Mouse (Mus musculus) kidney, postnatal 14 days (tissue): Measurements from ENCODE around the gene Ptger3.

Experiments used
- DNase-seq: peaks from one replicate; pipeline ENCODE4 v3.0.0; 2022; ENCODE audit warnings: mixed read lengths

Gene Ptger3

GRCm38 (mm10) chr3:157566725-157567565, at the start of gene Ptger3:
Gene Ptger3, plus strand, starts transcription at chr3:157566892.
- DNase-seq: peak; percentile 74

GRCm38 (mm10) chr3:157517992-157518391, 48.7 kb upstream of the Ptger3 start:
- DNase-seq: peak; percentile 15

GRCm38 (mm10) chr3:157520433-157520832, 46.3 kb upstream of the Ptger3 start:
- peak; percentile 50 for DNase-seq

- no peak for DNase-seq
Observed at GRCm38 (mm10) chr3:157523834-157524233, 42.9 kb upstream of the Ptger3 start.

- no peak for DNase-seq
Observed at GRCm38 (mm10) chr3:157531585-157531984, 35.1 kb upstream of the Ptger3 start.

- DNase-seq: peak; percentile 95
Observed at GRCm38 (mm10) chr3:157533964-157534785, 32.5 kb upstream of the Ptger3 start, which contains the start of gene Zranb2. Gene Zranb2, plus strand, starts transcription at chr3:157534160.

- DNase-seq: no peak
Observed at GRCm38 (mm10) chr3:157534786-157535415, 31.8 kb upstream of the Ptger3 start.

GRCm38 (mm10) chr3:157549323-157549722, 17.4 kb upstream of the Ptger3 start:
- DNase-seq: no peak

- DNase-seq: no peak
Observed at GRCm38 (mm10) chr3:157549758-157550600, 16.7 kb upstream of the Ptger3 start.

GRCm38 (mm10) chr3:157565196-157565595, 1.5 kb upstream of the Ptger3 start:
- peak; percentile 48 for DNase-seq

GRCm38 (mm10) chr3:157567566-157568132, 957 bp downstream of the Ptger3 start:
- DNase-seq: peak; percentile 30

- no peak for DNase-seq
Observed at GRCm38 (mm10) chr3:157572011-157572410, 5.3 kb downstream of the Ptger3 start.

- no peak for DNase-seq
Observed at GRCm38 (mm10) chr3:157575441-157576342, 9.0 kb downstream of the Ptger3 start.

GRCm38 (mm10) chr3:157576343-157576722, 9.6 kb downstream of the Ptger3 start:
- no peak for DNase-seq

- DNase-seq: no peak
Observed at GRCm38 (mm10) chr3:157576862-157577261, 10.2 kb downstream of the Ptger3 start.

- DNase-seq: no peak
Observed at GRCm38 (mm10) chr3:157578469-157579170, 11.9 kb downstream of the Ptger3 start.

- no peak for DNase-seq
Observed at GRCm38 (mm10) chr3:157579376-157579775, 12.7 kb downstream of the Ptger3 start.

GRCm38 (mm10) chr3:157580299-157580698, 13.6 kb downstream of the Ptger3 start:
- DNase-seq: no peak

- DNase-seq: no peak
Observed at GRCm38 (mm10) chr3:157581755-157582154, 15.1 kb downstream of the Ptger3 start.
